Mouse (Mus musculus) adrenal gland, postnatal 36 days (tissue): ENCODE measurements around the gene Coq10b. TPM values are rescaled to one million over a fixed set of nuclear protein-coding genes. Genes with fewer than 3 reads are reported as not detected.

Experiments used
- DNase-seq, 2 experiments: peaks; one replicate each; pipeline ENCODE4 v3.0.0; 2021; ENCODE audit warnings: mixed read lengths in 1 of 2
- total RNA-seq, 2 experiments: library from RNA; stranded (reverse); gene quantifications; 2 replicates each; pipeline ENCODE4 v1.2.3; 2021

Gene Coq10b
- total RNA-seq, 2 experiments from 2014 or later, result 142 to 168 TPM

GRCm38 (mm10) chr1:55106919-55107585 lies 54.5 kb downstream of the Coq10b start:
- no peak for DNase-seq

- DNase-seq, result no peak
These were observed 55.1 kb downstream of the Coq10b start for GRCm38 (mm10) chr1:55107644-55108043.

GRCm38 (mm10) chr1:55108473-55108872 lies 55.9 kb downstream of the Coq10b start:
- no peak for DNase-seq

- DNase-seq, result no peak
These were observed 56.6 kb downstream of the Coq10b start for GRCm38 (mm10) chr1:55109066-55109766.

Other genes starting within 250 kb of the Coq10b start
- gene Ankrd44, start 126.4 kb upstream of the Coq10b start, total RNA-seq, result 10 to 100 TPM; 15.6 to 17.1 TPM
- 100 to 1,000 TPM; 139 to 141 TPM for gene Sf3b1, start 25.3 kb upstream of the Coq10b start, total RNA-seq
- 100 to 1,000 TPM; 769 to 795 TPM for gene Hspe1, start 35.4 kb downstream of the Coq10b start, total RNA-seq
- gene Hspd1, start 35.5 kb downstream of the Coq10b start, total RNA-seq, result 1,000 to 10,000 TPM; 1,397 to 1,482 TPM
- gene Mob4, start 78.5 kb downstream of the Coq10b start, total RNA-seq, result 100 to 1,000 TPM; 311 to 394 TPM
- 10 to 100 TPM; 18.2 to 21.9 TPM for gene Rftn2, start 174.0 kb downstream of the Coq10b start, total RNA-seq
- 1 to 10 TPM; 6.9 to 8.9 TPM for gene Mars2, start 184.4 kb downstream of the Coq10b start, total RNA-seq